Mouse (Mus musculus) intestine, embryonic 15.5 days (tissue): ENCODE measurements around the gene Cks1b. TPM values are rescaled to one million over a fixed set of nuclear protein-coding genes. Genes with fewer than 3 reads are reported as not detected.

Source experiments
- ATAC-seq: fragments of 200-750 bp; cut with Nextera tagmentation; 2 replicates; pipeline ENCODE4 v1.8.0; 2017; ENCODE audit warnings: moderate TSS enrichment, moderate library complexity
- H3K27ac ChIP-seq: fragments of 300-500 bp; sonication (generic); 2 replicates; pipeline ENCODE4 v1.5.1; 2015; ENCODE audit warnings: mild to moderate bottlenecking, inconsistent platforms
- H3K27me3 ChIP-seq: fragments of 300-500 bp; sonication (generic); replicated peaks from 2 replicates; pipeline ENCODE4 v1.6.1; 2015; ENCODE audit warnings: inconsistent platforms
- H3K36me3 ChIP-seq: fragments of 300-500 bp; sonication (generic); 2 replicates; pipeline ENCODE4 v1.6.1; 2015; ENCODE audit warnings: inconsistent platforms
- H3K4me1 ChIP-seq: fragments of 300-500 bp; sonication (generic); replicated peaks from 2 replicates; pipeline ENCODE4 v1.6.1; 2015; ENCODE audit warnings: inconsistent platforms
- H3K4me2 ChIP-seq: fragments of 300-500 bp; sonication (generic); replicated peaks from 2 replicates; pipeline ENCODE4 v1.6.1; 2015; ENCODE audit warnings: mild to moderate bottlenecking, inconsistent platforms
- H3K4me3 ChIP-seq: fragments of 300-500 bp; sonication (generic); replicated peaks from 2 replicates; pipeline ENCODE4 v1.5.1; 2015; ENCODE audit warnings: inconsistent platforms
- H3K9ac ChIP-seq: fragments of 300-500 bp; sonication (generic); 2 replicates; pipeline ENCODE4 v1.6.1; 2015; ENCODE audit warnings: inconsistent platforms
- H3K9me3 ChIP-seq: fragments of 300-500 bp; sonication (generic); 2 replicates; pipeline ENCODE4 v1.6.1; 2016; ENCODE audit warnings: inconsistent platforms
- WGBS: fragments of 180-500 bp; shearing (Covaris S2); methylation state at CpG from one replicate; pipeline ENCODE4 v1.1.7; 2015; 5-methylcytosine and 5-hydroxymethylcytosine counted together
- polyA plus RNA-seq: library from polyadenylated mRNA; unstranded; fragments of >200 nt; fragmentation: Nextera tagmentation; extraction: Ambion mirVana; gene quantifications from 2 replicates; pipeline ENCODE4 v1.2.1, GENCODE M21; 2015

The Cks1b gene
- polyA plus RNA-seq, 1 experiment from 2014 or later, result 386 TPM

DNA sequence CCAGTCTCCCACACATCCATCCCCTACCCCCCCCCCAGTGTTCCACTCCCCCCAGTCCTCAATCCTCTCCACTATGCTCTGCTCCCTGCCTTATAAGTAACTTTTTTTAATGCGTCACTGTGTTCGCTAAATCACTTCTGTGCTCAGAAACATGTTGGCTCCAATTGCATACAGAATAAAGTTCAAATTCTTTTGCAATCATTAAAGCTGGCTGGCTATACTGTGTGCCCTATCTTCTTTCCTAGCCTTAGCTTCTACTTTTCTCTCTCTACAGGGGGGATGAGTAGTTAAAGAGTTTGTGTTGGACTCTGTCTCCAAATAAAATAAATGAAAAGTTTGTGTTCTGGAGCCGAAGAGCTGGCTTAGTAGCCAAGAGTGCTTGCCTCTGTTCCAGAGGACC, 8.5 kb downstream of the Cks1b start:
- no peak overlapping the region for H3K4me2 ChIP-seq
- 92% methylated on average over 3 of the region's 3 CpGs for WGBS
- no peak overlapping the region for H3K27ac ChIP-seq
- H3K36me3 ChIP-seq, result peaks cover 18% of the 10 kb centered on the region
- no peak for ATAC-seq
- no peak overlapping the region for H3K9ac ChIP-seq
- H3K4me3 ChIP-seq, result no peak overlapping the region
- 0 out of 2 replicates have a peak, but pooled peaks cover 6% of the 10 kb centered on the region for H3K4me1 ChIP-seq
- no peaks in the 10 kb centered on the region for H3K9me3 ChIP-seq
- H3K27me3 ChIP-seq, result no peaks in the 10 kb centered on the region

DNA sequence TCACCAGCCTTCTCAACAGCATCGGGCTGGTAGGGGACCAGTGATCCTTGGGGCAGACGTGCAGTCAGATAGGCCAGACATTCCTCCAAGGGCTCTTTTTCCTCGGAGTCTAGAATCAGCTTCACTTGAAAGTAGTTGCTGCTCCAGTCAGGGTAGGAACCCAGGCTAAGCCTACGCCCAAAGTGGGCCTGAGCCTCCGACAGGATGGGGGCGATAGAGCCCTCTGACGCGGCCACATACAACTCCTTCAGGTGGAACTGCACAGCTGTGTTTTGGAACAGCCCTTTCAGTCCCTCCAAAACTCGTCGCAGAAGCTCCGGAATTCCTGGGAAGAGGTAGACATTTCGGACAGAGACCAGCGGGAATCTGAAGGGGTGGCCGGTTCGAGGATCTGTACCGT, 9.7 kb downstream of the Cks1b start:
- H3K27me3 ChIP-seq, result no peaks in the 10 kb centered on the region

DNA sequence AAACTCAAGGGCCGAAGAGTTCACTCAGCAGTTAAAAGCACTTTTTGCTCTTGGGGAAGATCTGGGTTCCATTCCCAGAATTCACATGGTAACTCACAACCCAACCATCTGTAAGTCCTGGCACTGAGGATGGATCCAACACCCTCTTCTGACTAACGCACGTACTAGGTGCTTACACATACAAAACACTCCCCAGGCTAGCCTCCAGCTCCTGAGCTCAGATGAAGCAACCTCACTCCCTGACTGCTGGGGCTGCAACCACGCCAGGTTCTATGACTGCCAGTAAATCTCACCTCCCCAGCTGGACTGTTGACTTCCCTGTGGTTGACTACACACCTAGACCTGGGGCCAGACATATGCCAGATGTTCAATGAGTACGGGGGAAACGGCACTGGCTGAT, 11.3 kb downstream of the Cks1b start:
- Histone ChIP-seq H3K4me3 (no peak overlapping the region), H3K9ac (no peak overlapping the region), H3K4me1 (0 out of 2 replicates have a peak, but pooled peaks cover 6% of the 10 kb centered on the region), H3K4me2 (no peak overlapping the region), H3K36me3 (peaks cover 23% of the 10 kb centered on the region), H3K27me3 (no peaks in the 10 kb centered on the region), H3K27ac (no peak overlapping the region), H3K9me3 (no peaks in the 10 kb centered on the region)
- ATAC-seq, result no peak
- 85% methylated on average over 6 of the region's 6 CpGs for WGBS

More for the DNA sequence above, 9.7 kb downstream of the Cks1b start:
- Histone ChIP-seq H3K4me2 (no peak overlapping the region), H3K9me3 (no peaks in the 10 kb centered on the region), H3K4me1 (0 out of 2 replicates have a peak, but pooled peaks cover 6% of the 10 kb centered on the region), H3K9ac (no peak overlapping the region), H3K4me3 (no peak overlapping the region), H3K36me3 (peaks cover 14% of the 10 kb centered on the region; the same call in 1 of the 2 replicates), H3K27ac (no peak overlapping the region)
- WGBS, result 62% methylated on average over 16 of the region's 16 CpGs
- ATAC-seq, result no peak

DNA sequence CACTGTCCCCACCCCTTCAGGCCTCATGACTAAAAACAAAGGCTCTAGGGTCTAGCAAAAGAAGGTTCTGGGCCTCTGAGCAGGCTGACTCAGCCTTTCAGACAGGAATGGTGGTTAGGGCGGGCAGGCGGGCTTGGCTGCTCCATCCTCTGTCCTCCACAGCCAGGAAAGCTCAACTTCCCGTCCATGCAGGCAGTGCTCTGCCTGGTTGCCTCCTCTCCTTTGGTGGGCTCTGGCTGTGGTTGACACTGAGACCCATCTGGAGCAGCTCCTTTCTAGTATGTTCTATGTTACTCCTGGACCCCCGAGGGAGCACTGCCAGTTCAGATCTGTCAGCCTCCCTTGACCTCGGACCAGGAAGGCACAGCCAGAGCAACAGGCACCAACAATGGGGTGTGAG, 15.5 kb downstream of the Cks1b start, which contains the start of gene Lenep:
TSS of gene Lenep (minus strand) at position 101 of the 400 bp plus-strand sequence.
- Histone ChIP-seq H3K27me3 (no peaks in the 10 kb centered on the region), H3K9me3 (no peaks in the 10 kb centered on the region), H3K4me2 (no peak within 1 kb of the TSS), H3K27ac (no peak within 1 kb of the TSS), H3K9ac (no peak within 1 kb of the TSS), H3K4me1 (no peaks in the 10 kb centered on the region), H3K36me3 (peaks cover 19% of the 10 kb centered on the region), H3K4me3 (no peak within 1 kb of the TSS)
- ATAC-seq, result no peak
- WGBS, result 82% methylated on average over 5 of the region's 5 CpGs

DNA sequence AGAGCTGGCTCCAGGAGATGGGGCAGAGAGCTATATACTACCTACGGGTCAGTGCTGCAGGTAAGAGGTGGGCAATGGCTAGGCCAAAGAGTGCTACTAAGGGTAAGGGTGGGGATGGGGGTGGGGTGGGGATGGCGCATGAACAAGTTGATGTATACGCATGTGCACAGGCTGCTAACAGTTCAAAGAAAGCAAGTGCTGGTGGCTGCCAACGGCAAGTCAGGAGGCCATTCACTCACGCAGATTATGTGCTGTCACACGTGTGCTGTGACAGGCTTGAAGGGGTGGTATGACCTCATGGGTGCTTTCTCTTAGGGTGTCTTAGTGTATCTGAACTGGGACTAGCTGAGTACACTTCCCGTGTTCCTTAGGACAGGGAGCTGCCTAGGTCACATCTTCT, 16.9 kb downstream of the Cks1b start:
- WGBS, result 89% methylated on average over 7 of the region's 7 CpGs
- H3K4me1 ChIP-seq, result 0 out of 2 replicates have a peak, but pooled peaks cover 5% of the 10 kb centered on the region
- H3K4me3 ChIP-seq, result no peak overlapping the region
- no peaks in the 10 kb centered on the region for H3K27me3 ChIP-seq
- H3K4me2 ChIP-seq, result no peak overlapping the region
- H3K36me3 ChIP-seq, result peaks cover 19% of the 10 kb centered on the region
- H3K9me3 ChIP-seq, result no peaks in the 10 kb centered on the region
- H3K9ac ChIP-seq, result no peak overlapping the region
- ATAC-seq, result no peak
- H3K27ac ChIP-seq, result no peak overlapping the region

DNA sequence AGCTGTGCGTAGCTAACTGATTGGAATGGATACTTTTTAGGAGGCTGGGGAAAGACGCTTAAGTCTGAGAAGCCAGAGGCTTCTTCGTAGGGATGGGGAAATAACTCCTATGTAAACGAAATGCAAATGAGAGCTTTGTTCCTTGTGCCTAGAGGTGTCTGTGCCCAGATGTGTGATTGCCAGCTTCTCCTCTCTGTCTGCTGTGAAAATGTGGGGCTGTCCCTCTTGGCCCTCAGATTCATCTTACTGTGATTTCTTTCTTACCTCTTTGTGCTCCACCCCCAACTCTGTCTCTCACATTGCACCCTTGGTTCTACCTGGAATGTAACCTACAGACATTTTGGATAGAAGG, 21.6 kb downstream of the Cks1b start:
- Histone ChIP-seq H3K27ac (no peak overlapping the region), H3K4me1 (peaks cover 32% of the 10 kb centered on the region), H3K9me3 (no peaks in the 10 kb centered on the region), H3K4me2 (peak overlapping the region; percentile 92), H3K36me3 (peaks cover 3% of the 10 kb centered on the region; the same call in 1 of the 2 replicates), H3K9ac (peak overlapping the region; percentile 52), H3K4me3 (peak overlapping the region; percentile 61), H3K27me3 (no peaks in the 10 kb centered on the region)
- ATAC-seq, result no peak
- WGBS, result under 1% methylated on average over 4 of the region's 4 CpGs

DNA sequence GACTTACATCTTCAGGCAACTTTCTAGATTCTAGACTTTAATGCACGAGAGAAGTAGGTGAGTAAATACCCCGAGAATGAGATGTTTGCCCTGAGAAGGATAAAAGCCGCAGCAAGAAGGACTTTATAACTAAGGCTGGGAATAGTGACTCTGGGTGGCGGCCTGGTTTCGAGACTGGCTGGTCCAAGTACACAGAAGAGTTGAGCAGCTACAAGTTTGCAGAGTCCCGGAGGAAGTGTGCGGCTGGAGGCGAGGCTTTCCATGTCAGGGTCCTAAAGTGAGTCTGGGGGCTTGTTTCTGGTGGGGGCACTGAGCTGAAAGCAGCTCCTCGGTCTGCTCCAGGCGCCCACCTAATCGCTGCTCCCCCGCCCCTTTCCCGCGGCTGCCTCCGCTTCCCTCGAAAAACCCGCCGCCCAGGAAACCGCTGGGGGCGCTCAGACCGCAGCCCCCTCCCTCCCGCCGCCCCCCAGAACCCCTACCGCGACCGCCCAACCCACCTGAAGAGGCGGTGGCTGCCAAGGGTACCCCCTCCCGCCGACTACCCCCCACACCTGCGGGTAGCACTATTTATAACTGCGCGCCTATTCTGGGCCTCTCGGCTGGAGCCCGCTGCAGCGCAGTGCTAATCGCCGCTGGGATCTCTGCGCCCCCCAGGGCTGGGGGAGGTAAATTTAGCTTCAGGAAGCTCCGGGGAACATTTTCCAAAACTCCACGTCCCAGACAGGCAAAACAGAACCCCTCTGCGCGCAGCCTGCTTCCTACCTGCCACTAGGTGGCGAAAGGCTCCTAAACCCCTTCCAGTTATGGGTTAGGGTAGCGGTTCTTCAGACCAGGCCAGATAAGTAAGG, 22.2 kb downstream of the Cks1b start:
- H3K4me3 ChIP-seq, result peak overlapping the region; percentile 61
- ATAC-seq, result no peak
- H3K9ac ChIP-seq, result peak overlapping the region; percentile 52
- H3K27ac ChIP-seq, result peak overlapping the region; percentile 93
- H3K36me3 ChIP-seq, result peaks cover 3% of the 10 kb centered on the region; the same call in 1 of the 2 replicates
- no peaks in the 10 kb centered on the region for H3K27me3 ChIP-seq
- peak overlapping the region; percentile 92 for H3K4me2 ChIP-seq
- peaks cover 38% of the 10 kb centered on the region for H3K4me1 ChIP-seq
- no peaks in the 10 kb centered on the region for H3K9me3 ChIP-seq
- 0% methylated on average over 44 of the region's 44 CpGs for WGBS

DNA sequence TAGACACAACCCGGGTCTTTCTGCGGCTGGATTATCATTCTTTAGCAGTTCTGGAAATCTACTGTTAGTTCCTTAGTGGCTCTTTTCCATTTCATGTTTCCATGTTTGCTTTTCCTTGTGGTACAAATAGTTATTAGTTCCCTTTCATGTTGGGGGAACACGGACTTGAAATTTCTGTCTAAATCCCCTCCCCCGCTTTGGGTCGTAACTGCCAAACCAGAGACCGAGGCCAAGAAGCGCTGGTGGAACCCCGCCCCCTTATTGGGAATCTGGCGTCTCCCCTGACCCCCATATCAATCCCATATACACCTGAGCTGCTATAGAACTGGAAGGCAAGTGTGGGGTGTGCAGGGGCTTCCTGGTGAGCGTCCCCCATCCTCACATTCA, 22.8 kb downstream of the Cks1b start:
- Histone ChIP-seq H3K4me1 (peaks cover 43% of the 10 kb centered on the region), H3K9me3 (no peaks in the 10 kb centered on the region), H3K9ac (peak overlapping the region; percentile 52), H3K27me3 (no peaks in the 10 kb centered on the region), H3K4me2 (peak overlapping the region; percentile 92), H3K36me3 (peaks cover 3% of the 10 kb centered on the region; the same call in 1 of the 2 replicates), H3K4me3 (peak overlapping the region; percentile 61), H3K27ac (peak overlapping the region; percentile 93)
- WGBS, result 3% methylated on average over 10 of the region's 10 CpGs
- ATAC-seq, result no peak

DNA sequence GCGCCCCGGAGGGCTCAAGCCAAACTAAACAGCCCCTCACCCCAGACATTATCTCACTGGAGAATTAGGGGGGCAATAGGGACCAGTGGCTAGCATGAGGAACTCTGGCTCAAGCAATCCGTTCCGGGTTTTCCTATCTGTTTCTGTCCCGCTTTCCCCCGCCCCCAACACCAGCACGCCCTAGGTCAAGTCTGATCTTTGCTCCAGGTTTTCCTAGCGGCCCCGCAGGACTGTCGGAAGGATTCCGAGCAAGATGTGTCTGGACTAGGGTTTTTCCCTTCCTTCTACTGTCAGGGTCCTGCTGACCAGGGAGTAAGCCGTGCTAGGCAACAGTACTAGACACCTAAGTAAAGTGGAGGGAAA, 23.3 kb downstream of the Cks1b start:
- H3K9me3 ChIP-seq, result no peaks in the 10 kb centered on the region
- under 1% methylated on average over 12 of the region's 12 CpGs for WGBS
- ATAC-seq, result peak; percentile 48
- peak overlapping the region; percentile 92 for H3K4me2 ChIP-seq
- peaks cover 48% of the 10 kb centered on the region for H3K4me1 ChIP-seq
- H3K4me3 ChIP-seq, result peak overlapping the region; percentile 61
- H3K36me3 ChIP-seq, result peaks cover 1% of the 10 kb centered on the region; the same call in 1 of the 2 replicates
- H3K27me3 ChIP-seq, result no peaks in the 10 kb centered on the region
- H3K9ac ChIP-seq, result peak overlapping the region; percentile 37
- peak overlapping the region; percentile 93 for H3K27ac ChIP-seq

DNA sequence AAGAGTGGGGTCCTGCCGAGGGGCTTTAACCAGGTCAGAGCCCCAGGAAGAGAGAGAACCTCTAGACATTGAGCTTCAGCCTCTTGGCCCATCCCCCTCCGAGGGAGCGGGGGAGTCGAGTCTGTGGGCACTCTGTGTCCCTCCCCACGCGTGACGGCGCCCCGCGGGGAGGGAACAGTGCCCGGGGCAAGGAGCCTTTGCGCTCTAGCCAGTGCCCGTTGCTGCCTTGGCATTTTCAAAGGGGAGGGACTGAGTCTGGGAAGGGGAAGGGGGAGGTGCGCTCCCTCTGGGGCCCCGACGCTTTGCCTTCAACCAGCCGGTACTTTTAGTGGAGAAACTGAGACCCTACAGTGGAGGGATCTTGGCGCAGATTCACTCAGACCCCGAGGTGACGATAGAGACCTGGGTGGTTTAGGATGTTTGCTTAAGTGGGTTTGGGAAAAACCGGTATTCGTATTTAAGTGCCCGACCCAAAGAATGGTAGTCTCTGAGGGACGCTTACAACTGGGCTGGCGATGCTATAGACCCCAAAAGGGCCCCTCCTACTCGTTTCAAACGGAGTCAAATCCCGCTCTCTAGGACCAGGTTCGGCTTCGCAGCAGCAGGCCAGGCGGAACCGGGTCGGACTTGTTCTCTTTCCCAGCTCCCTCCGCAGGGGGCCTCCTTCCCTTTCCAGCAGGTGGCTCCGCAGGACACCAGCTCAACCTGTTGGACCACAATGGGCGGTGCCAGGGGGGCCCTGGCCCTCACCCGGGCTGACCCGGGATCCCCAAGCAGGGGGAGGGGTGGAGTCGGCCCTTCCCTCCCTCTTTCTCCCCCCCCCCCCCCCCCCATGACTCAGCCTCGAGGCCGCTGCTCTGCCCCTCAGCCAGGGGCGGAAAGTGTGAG, 23.9 kb downstream of the Cks1b start, which contains the start of gene Zbtb7b:
TSS of gene Zbtb7b (minus strand) at position 771 of the 888 bp plus-strand sequence.
- H3K27me3 ChIP-seq, result no peaks in the 10 kb centered on the region
- H3K4me2 ChIP-seq, result peak within 1 kb of the TSS; percentile 92
- WGBS, result under 1% methylated on average over 36 of the region's 42 CpGs
- ATAC-seq, result peak; percentile 68
- peak within 1 kb of the TSS; percentile 61 for H3K4me3 ChIP-seq
- H3K4me1 ChIP-seq, result peaks cover 54% of the 10 kb centered on the region
- no peaks in the 10 kb centered on the region for H3K9me3 ChIP-seq
- H3K36me3 ChIP-seq, result no peaks in the 10 kb centered on the region
- peak within 1 kb of the TSS; percentile 69 for H3K9ac ChIP-seq
- peak within 1 kb of the TSS; percentile 93 for H3K27ac ChIP-seq

DNA sequence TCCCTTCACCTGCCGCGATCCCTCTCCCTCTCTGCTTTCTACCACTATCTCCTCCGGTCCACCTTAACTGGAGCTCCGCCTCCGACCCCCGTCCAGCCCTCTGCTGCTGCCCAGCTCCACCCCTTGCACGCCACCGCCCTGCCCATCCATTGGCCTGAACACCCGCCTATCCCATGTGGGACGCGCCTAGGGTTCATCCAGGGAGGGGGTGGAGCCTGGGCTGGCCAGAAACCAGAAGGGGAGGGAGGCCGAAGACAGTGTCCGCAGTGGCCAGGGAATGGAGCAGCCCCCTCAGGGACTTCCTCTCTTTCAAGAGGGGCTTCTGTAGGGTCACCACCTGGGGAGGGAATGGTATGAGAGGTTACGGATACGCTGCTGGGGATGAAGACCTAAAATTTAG, 24.6 kb downstream of the Cks1b start:
- WGBS, result under 1% methylated on average over 15 of the region's 15 CpGs

DNA sequence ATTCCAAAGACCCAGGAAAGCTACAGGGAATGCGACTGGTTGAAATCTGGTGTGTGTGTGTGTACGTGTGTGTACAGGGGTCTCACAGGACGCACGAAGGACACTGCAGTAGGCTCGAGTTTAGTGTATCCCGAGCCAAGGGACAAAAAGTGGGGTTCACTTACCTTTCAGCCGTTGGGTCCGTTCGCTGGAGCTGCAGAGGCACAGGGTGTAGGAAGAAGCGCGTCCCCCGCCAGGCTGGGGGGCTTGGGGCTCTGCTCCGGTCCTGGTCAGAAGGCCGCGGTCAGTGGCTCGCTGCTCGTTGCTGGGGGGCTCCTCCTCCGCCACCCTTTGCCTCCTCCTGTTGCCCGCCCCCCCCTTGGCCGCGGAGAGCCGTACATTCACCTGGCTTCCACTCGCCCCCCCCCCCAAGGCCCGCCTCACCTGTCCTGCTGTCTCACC, 25.3 kb downstream of the Cks1b start:
- H3K4me3 ChIP-seq, result peak overlapping the region; percentile 61
- H3K9ac ChIP-seq, result peak overlapping the region; percentile 69
- peak overlapping the region; percentile 92 for H3K4me2 ChIP-seq
- H3K36me3 ChIP-seq, result no peaks in the 10 kb centered on the region
- H3K9me3 ChIP-seq, result no peaks in the 10 kb centered on the region
- no peaks in the 10 kb centered on the region for H3K27me3 ChIP-seq
- ATAC-seq, result no peak
- WGBS, result 1% methylated on average over 20 of the region's 24 CpGs
- H3K4me1 ChIP-seq, result peaks cover 61% of the 10 kb centered on the region
- H3K27ac ChIP-seq, result peak overlapping the region; percentile 92

More for the DNA sequence above, 24.6 kb downstream of the Cks1b start:
- Histone ChIP-seq H3K4me1 (peaks cover 55% of the 10 kb centered on the region), H3K9me3 (no peaks in the 10 kb centered on the region), H3K27me3 (no peaks in the 10 kb centered on the region), H3K4me2 (peak overlapping the region; percentile 92), H3K27ac (peak overlapping the region; percentile 93), H3K4me3 (peak overlapping the region; percentile 61), H3K36me3 (no peaks in the 10 kb centered on the region), H3K9ac (peak overlapping the region; percentile 69)
- ATAC-seq, result peak; percentile 88
